Mouse (Mus musculus) cerebellum, adult 8-10 months (tissue): ENCODE results near the gene Ttc30a2.
"Not testable (repeated sequence)": the region's sequence is repeated elsewhere in the genome, so short reads cannot be mapped to it uniquely, and the experiment has no call there.

Source experiments
- DNase-seq: peaks from one replicate; pipeline ENCODE4 v3.0.0; 2022

Ttc30a2 gene

GRCm38 (mm10) chr2:75977752-75978368 is at the start of gene Ttc30a2:
Gene Ttc30a2 (minus strand): TSS chr2:75978170.
- DNase-seq, result not testable (repeated sequence)

- DNase-seq, result no peak
These were observed 38.9 kb upstream of the Ttc30a2 start for GRCm38 (mm10) chr2:76016890-76017289.

GRCm38 (mm10) chr2:76016136-76016535 is 38.2 kb upstream of the Ttc30a2 start:
- no peak for DNase-seq

GRCm38 (mm10) chr2:76015460-76015859 is 37.5 kb upstream of the Ttc30a2 start:
- DNase-seq, result no peak

- no peak for DNase-seq
These were observed 36.7 kb upstream of the Ttc30a2 start for GRCm38 (mm10) chr2:76014659-76015058.

GRCm38 (mm10) chr2:76006194-76006593 is 28.2 kb upstream of the Ttc30a2 start:
- DNase-seq, result no peak

- no peak for DNase-seq
These were observed 24.9 kb upstream of the Ttc30a2 start for GRCm38 (mm10) chr2:76002899-76003298.

- peak; percentile 32 for DNase-seq
These were observed 23.4 kb upstream of the Ttc30a2 start for GRCm38 (mm10) chr2:76001392-76001791.

GRCm38 (mm10) chr2:75999636-76000035 is 21.7 kb upstream of the Ttc30a2 start:
- DNase-seq, result no peak

GRCm38 (mm10) chr2:75998692-75999091 is 20.7 kb upstream of the Ttc30a2 start:
- DNase-seq, result peak; percentile 29

GRCm38 (mm10) chr2:75997726-75998125 is 19.8 kb upstream of the Ttc30a2 start:
- no peak for DNase-seq

- DNase-seq, result no peak
These were observed 16.9 kb upstream of the Ttc30a2 start for GRCm38 (mm10) chr2:75994841-75995240.

- no peak for DNase-seq
These were observed 13.7 kb upstream of the Ttc30a2 start for GRCm38 (mm10) chr2:75991581-75992205.

- peak; percentile 42 for DNase-seq
These were observed 13.0 kb upstream of the Ttc30a2 start for GRCm38 (mm10) chr2:75990885-75991539.

- no peak for DNase-seq
These were observed 11.7 kb upstream of the Ttc30a2 start for GRCm38 (mm10) chr2:75989694-75990093.

GRCm38 (mm10) chr2:75988779-75989363 is 10.9 kb upstream of the Ttc30a2 start:
- no peak for DNase-seq

- DNase-seq, result no peak
These were observed 10.4 kb upstream of the Ttc30a2 start for GRCm38 (mm10) chr2:75988378-75988777.

GRCm38 (mm10) chr2:75987739-75988138 is 9.8 kb upstream of the Ttc30a2 start:
- DNase-seq, result no peak

- peak; percentile 54 for DNase-seq
These were observed 7.2 kb upstream of the Ttc30a2 start for GRCm38 (mm10) chr2:75985124-75985523.

- no peak for DNase-seq
These were observed 5.9 kb upstream of the Ttc30a2 start for GRCm38 (mm10) chr2:75983847-75984246.

- DNase-seq, result no peak
These were observed 5.1 kb upstream of the Ttc30a2 start for GRCm38 (mm10) chr2:75983091-75983490.

- no peak for DNase-seq
These were observed 4.7 kb upstream of the Ttc30a2 start for GRCm38 (mm10) chr2:75982626-75983025.

- peak; percentile 78 for DNase-seq
These were observed 3.6 kb upstream of the Ttc30a2 start, which contains the start of gene Ttc30a1 for GRCm38 (mm10) chr2:75981440-75982081. Gene Ttc30a1 (minus strand): TSS chr2:75981967.
